Mouse (Mus musculus): ENCODE results near the gene Zfpm1. TPM values are rescaled to one million over a fixed set of nuclear protein-coding genes. Genes with fewer than 3 reads are reported as not detected.

Gene Zfpm1
- polyA plus RNA-seq, 1 experiment, result 32.0 TPM

GRCm38 (mm10) chr8:122306660-122307399 lies 24.9 kb downstream of the Zfpm1 start:
- Histone ChIP-seq H3K4me1 (ENCODE audit: control insufficient read depth, insufficient read depth, low read length) (peaks cover 7% of the 10 kb centered on the region; the same call in 1 of the 2 replicates), H3K4me3 (replicated peaks; ENCODE audit: extremely low read depth, low read depth, low read length) (no peak overlapping the region)
- TF ChIP-seq CTCF (IDR thresholded peaks at IDR 0.05; ENCODE audit: insufficient read depth, low read length) (no peak), POLR2A (IDR thresholded peaks at IDR 0.05; ENCODE audit: borderline replicate concordance, extremely low read depth, low read depth, low read length) (no peak)
- no peak for DNase-seq
- WGBS, result 85% methylated on average over 26 of the region's 26 CpGs

GRCm38 (mm10) chr8:122307836-122308235 lies 25.9 kb downstream of the Zfpm1 start:
- TF ChIP-seq CTCF (IDR thresholded peaks at IDR 0.05; ENCODE audit: insufficient read depth, low read length) (no peak), POLR2A (IDR thresholded peaks at IDR 0.05; ENCODE audit: borderline replicate concordance, extremely low read depth, low read depth, low read length) (no peak)
- H3K4me3 ChIP-seq (replicated peaks; ENCODE audit: extremely low read depth, low read depth, low read length), result no peak overlapping the region
- H3K4me1 ChIP-seq (ENCODE audit: control insufficient read depth, insufficient read depth, low read length), result peaks cover 7% of the 10 kb centered on the region; the same call in 1 of the 2 replicates
- 88% methylated on average over 8 of the region's 8 CpGs for WGBS
- no peak for DNase-seq

GRCm38 (mm10) chr8:122309272-122309671 lies 27.3 kb downstream of the Zfpm1 start:
- Histone ChIP-seq H3K4me3 (replicated peaks; ENCODE audit: extremely low read depth, low read depth, low read length) (no peak overlapping the region), H3K4me1 (ENCODE audit: control insufficient read depth, insufficient read depth, low read length) (peaks cover under 1% of the 10 kb centered on the region; the same call in 1 of the 2 replicates)
- no peak for DNase-seq
- no peak for TF ChIP-seq POLR2A (IDR thresholded peaks at IDR 0.05; ENCODE audit: borderline replicate concordance, extremely low read depth, low read depth, low read length)
- TF ChIP-seq CTCF (IDR thresholded peaks at IDR 0.05; ENCODE audit: insufficient read depth, low read length), result no peak
- WGBS, result 61% methylated on average over 12 of the region's 12 CpGs

GRCm38 (mm10) chr8:122311115-122311514 lies 29.2 kb downstream of the Zfpm1 start:
- 75% methylated on average over 2 of the region's 2 CpGs for WGBS
- TF ChIP-seq POLR2A (IDR thresholded peaks at IDR 0.05; ENCODE audit: borderline replicate concordance, extremely low read depth, low read depth, low read length) (no peak), CTCF (IDR thresholded peaks at IDR 0.05; ENCODE audit: insufficient read depth, low read length) (no peak)
- DNase-seq, result no peak

GRCm38 (mm10) chr8:122312553-122312952 lies 30.6 kb downstream of the Zfpm1 start:
- Histone ChIP-seq H3K4me1 (ENCODE audit: control insufficient read depth, insufficient read depth, low read length) (peaks cover 2% of the 10 kb centered on the region; the same call in 1 of the 2 replicates), H3K4me3 (replicated peaks; ENCODE audit: extremely low read depth, low read depth, low read length) (no peak overlapping the region)
- no peak for DNase-seq
- TF ChIP-seq CTCF (IDR thresholded peaks at IDR 0.05; ENCODE audit: insufficient read depth, low read length) (no peak), POLR2A (IDR thresholded peaks at IDR 0.05; ENCODE audit: borderline replicate concordance, extremely low read depth, low read depth, low read length) (no peak)
- WGBS, result 83% methylated on average over 2 of the region's 2 CpGs

More at GRCm38 (mm10) chr8:122311115-122311514, 29.2 kb downstream of the Zfpm1 start:
- H3K4me3 ChIP-seq (replicated peaks; ENCODE audit: extremely low read depth, low read depth, low read length), result no peak overlapping the region
- H3K4me1 ChIP-seq (ENCODE audit: control insufficient read depth, insufficient read depth, low read length), result peaks cover 2% of the 10 kb centered on the region; the same call in 1 of the 2 replicates

- TF ChIP-seq CTCF (IDR thresholded peaks at IDR 0.05; ENCODE audit: insufficient read depth, low read length), result no peak
- no peak for TF ChIP-seq POLR2A (IDR thresholded peaks at IDR 0.05; ENCODE audit: borderline replicate concordance, extremely low read depth, low read depth, low read length)
- 65% methylated on average over 12 of the region's 12 CpGs for WGBS
These were observed 31.4 kb downstream of the Zfpm1 start for GRCm38 (mm10) chr8:122313310-122313709.

GRCm38 (mm10) chr8:122314899-122315496 lies 33.1 kb downstream of the Zfpm1 start:
- no peak for DNase-seq
- Histone ChIP-seq H3K4me3 (replicated peaks; ENCODE audit: extremely low read depth, low read depth, low read length) (no peak overlapping the region), H3K4me1 (ENCODE audit: control insufficient read depth, insufficient read depth, low read length) (peaks cover 2% of the 10 kb centered on the region; the same call in 1 of the 2 replicates)
- WGBS, result 37% methylated on average over 13 of the region's 13 CpGs
- TF ChIP-seq CTCF (IDR thresholded peaks at IDR 0.05; ENCODE audit: insufficient read depth, low read length) (no peak), POLR2A (IDR thresholded peaks at IDR 0.05; ENCODE audit: borderline replicate concordance, extremely low read depth, low read depth, low read length) (no peak)

More at GRCm38 (mm10) chr8:122313310-122313709, 31.4 kb downstream of the Zfpm1 start:
- no peak for DNase-seq
- Histone ChIP-seq H3K4me1 (ENCODE audit: control insufficient read depth, insufficient read depth, low read length) (peaks cover 2% of the 10 kb centered on the region; the same call in 1 of the 2 replicates), H3K4me3 (replicated peaks; ENCODE audit: extremely low read depth, low read depth, low read length) (no peak overlapping the region)

- TF ChIP-seq CTCF (IDR thresholded peaks at IDR 0.05; ENCODE audit: insufficient read depth, low read length) (no peak), POLR2A (IDR thresholded peaks at IDR 0.05; ENCODE audit: borderline replicate concordance, extremely low read depth, low read depth, low read length) (no peak)
- WGBS, result 77% methylated on average over 2 of the region's 2 CpGs
- Histone ChIP-seq H3K4me3 (replicated peaks; ENCODE audit: extremely low read depth, low read depth, low read length) (no peak overlapping the region), H3K4me1 (ENCODE audit: control insufficient read depth, insufficient read depth, low read length) (peaks cover 2% of the 10 kb centered on the region; the same call in 1 of the 2 replicates)
- DNase-seq, result no peak
These were observed 34.5 kb downstream of the Zfpm1 start for GRCm38 (mm10) chr8:122316402-122316801.

GRCm38 (mm10) chr8:122317918-122318475 lies 36.1 kb downstream of the Zfpm1 start:
- peaks cover 5% of the 10 kb centered on the region for H3K4me1 ChIP-seq (ENCODE audit: control insufficient read depth, insufficient read depth, low read length)
- no peak overlapping the region for H3K4me3 ChIP-seq (replicated peaks; ENCODE audit: extremely low read depth, low read depth, low read length)
- no peak for TF ChIP-seq CTCF (IDR thresholded peaks at IDR 0.05; ENCODE audit: insufficient read depth, low read length)
- no peak for TF ChIP-seq POLR2A (IDR thresholded peaks at IDR 0.05; ENCODE audit: borderline replicate concordance, extremely low read depth, low read depth, low read length)
- DNase-seq, result no peak
- WGBS, result 61% methylated on average over 8 of the region's 8 CpGs

Measured in lung, adult 2 months (tissue).